Mouse (Mus musculus) heart, adult 2 months (tissue): ENCODE measurements around the gene Arhgef6.

ENCODE experiments used
- EP300 ChIP-seq: fragments of 200-500 bp; IDR thresholded peaks from 2 replicates; pipeline ENCODE4 v1.6.1; 2011; ENCODE audit warnings: low read depth, low read length, control low read depth; ENCODE audit not compliant: insufficient read depth
- POLR2A ChIP-seq: fragments of 200-500 bp; IDR thresholded peaks from 2 replicates; pipeline ENCODE4 v1.6.1; 2011; ENCODE audit warnings: mild to moderate bottlenecking, low read depth, low read length, control low read depth; ENCODE audit not compliant: insufficient read depth

DNA sequence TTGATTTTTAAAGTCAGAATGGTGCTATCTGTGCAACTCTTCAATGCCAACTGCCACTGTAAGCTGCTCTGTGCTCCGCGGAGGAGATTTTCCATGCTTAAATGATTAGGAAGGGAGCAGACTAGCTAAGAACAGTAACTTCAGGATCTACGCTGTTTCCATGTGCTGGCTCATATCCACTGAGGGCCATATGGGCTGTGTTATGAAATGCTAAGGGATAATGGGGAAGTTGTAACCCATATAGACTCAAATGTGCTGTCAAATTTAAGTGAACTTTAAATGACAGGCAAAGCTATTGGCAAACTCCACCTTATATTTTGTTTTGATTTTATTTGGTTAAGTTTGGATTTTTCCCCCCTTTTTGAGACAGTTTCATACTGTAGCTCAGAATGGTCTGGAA is 125.7 kb downstream of the Arhgef6 start:
- TF ChIP-seq POLR2A: no peak
- no peak for TF ChIP-seq EP300
